Mouse (Mus musculus) mouse trophoblast stem cell (cell line): Measurements from ENCODE around the gene Slc25a12.
"Not testable (repeated sequence)": the region's sequence is repeated elsewhere in the genome, so short reads cannot be mapped to it uniquely, and the experiment has no call there.

Experiments used
- in situ Hi-C, 2 experiments: fragments of 300-500 bp; cut with MseI, MboI; formaldehyde crosslinking; loops; 2 replicates in 1 of 2; 3 replicates in 1 of 2; pipeline ENCODE4 v1.15.1; 2025

Gene Slc25a12

GRCm38 (mm10) chr2:71367125-71367880 lies at the start of gene Slc25a12:
TSS of gene Slc25a12 (minus strand) at chr2:71367749.
- in situ Hi-C loops = no loop called here

- in situ Hi-C loops = no loop called here
Measured at GRCm38 (mm10) chr2:71405613-71406012, 38.1 kb upstream of the Slc25a12 start.

- in situ Hi-C loops = no loop called here
Measured at GRCm38 (mm10) chr2:71389864-71390263, 22.3 kb upstream of the Slc25a12 start.

- in situ Hi-C loops = no loop called here
Measured at GRCm38 (mm10) chr2:71388951-71389763, 21.6 kb upstream of the Slc25a12 start, which contains the start of gene Hat1. TSS of gene Hat1 (plus strand) at chr2:71388958.

GRCm38 (mm10) chr2:71387766-71388165 lies 20.2 kb upstream of the Slc25a12 start:
- in situ Hi-C loops = no loop called here

GRCm38 (mm10) chr2:71383890-71384289 lies 16.3 kb upstream of the Slc25a12 start:
- in situ Hi-C loops = no loop called here

GRCm38 (mm10) chr2:71381962-71382361 lies 14.4 kb upstream of the Slc25a12 start:
- in situ Hi-C loops = no loop called here

GRCm38 (mm10) chr2:71377426-71377825 lies 9.9 kb upstream of the Slc25a12 start:
- in situ Hi-C loops = no loop called here

- in situ Hi-C loops = no loop called here
Measured at GRCm38 (mm10) chr2:71376433-71376906, 8.9 kb upstream of the Slc25a12 start.

GRCm38 (mm10) chr2:71374275-71375155 lies 7.0 kb upstream of the Slc25a12 start:
- in situ Hi-C loops = no loop called here

GRCm38 (mm10) chr2:71372261-71372660 lies 4.7 kb upstream of the Slc25a12 start:
- in situ Hi-C loops = not testable (repeated sequence)

- in situ Hi-C loops = no loop called here
Measured at GRCm38 (mm10) chr2:71371790-71372189, 4.2 kb upstream of the Slc25a12 start.

GRCm38 (mm10) chr2:71368086-71368485 lies 537 bp upstream of the Slc25a12 start:
- in situ Hi-C loops = no loop called here

- in situ Hi-C loops = no loop called here
Measured at GRCm38 (mm10) chr2:71366618-71367124, 878 bp downstream of the Slc25a12 start.

GRCm38 (mm10) chr2:71360192-71360591 lies 7.4 kb downstream of the Slc25a12 start:
- in situ Hi-C loops = no loop called here

- in situ Hi-C loops = no loop called here
Measured at GRCm38 (mm10) chr2:71358347-71358746, 9.2 kb downstream of the Slc25a12 start.

GRCm38 (mm10) chr2:71354055-71354425 lies 13.5 kb downstream of the Slc25a12 start:
- in situ Hi-C loops = no loop called here

GRCm38 (mm10) chr2:71353306-71354054 lies 14.1 kb downstream of the Slc25a12 start:
- in situ Hi-C loops = no loop called here

- in situ Hi-C loops = no loop called here
Measured at GRCm38 (mm10) chr2:71351727-71351987, 15.9 kb downstream of the Slc25a12 start.

- in situ Hi-C loops = no loop called here
Measured at GRCm38 (mm10) chr2:71350904-71351726, 16.4 kb downstream of the Slc25a12 start.
